Mouse (Mus musculus) midbrain, embryonic 14.5 days (tissue): ENCODE measurements around the gene Dck. TPM values are rescaled to one million over a fixed set of nuclear protein-coding genes. Genes with fewer than 3 reads are reported as not detected.
A peak's percentile ranks its signal among the peaks of the same experiment; 100 is the strongest.

ENCODE experiments used
- ATAC-seq: fragments of 200-750 bp; cut with Nextera tagmentation; 2 replicates; pipeline ENCODE4 v1.8.0; 2017; ENCODE audit warnings: moderate number of reproducible peaks, moderate library complexity; ENCODE audit not compliant: low FRiP score, low TSS enrichment
- DNase-seq: peaks from one replicate; pipeline ENCODE4 v3.0.0-alpha.2; 2015
- H3K27ac ChIP-seq: fragments of 300-500 bp; sonication (generic); replicated peaks from 2 replicates; pipeline ENCODE4 v1.5.1; 2014; ENCODE audit warnings: mild to moderate bottlenecking, low read depth, low read length, moderate library complexity
- H3K27me3 ChIP-seq: fragments of 300-500 bp; sonication (generic); 2 replicates; pipeline ENCODE4 v1.6.1; 2014; ENCODE audit warnings: low read length, control low read depth, mixed read lengths; ENCODE audit not compliant: control insufficient read depth, insufficient read depth
- H3K36me3 ChIP-seq: fragments of 300-500 bp; sonication (generic); 2 replicates; pipeline ENCODE4 v1.6.1; 2014; ENCODE audit warnings: low read length, control low read depth; ENCODE audit not compliant: control insufficient read depth, insufficient read depth
- H3K4me1 ChIP-seq: fragments of 300-500 bp; sonication (generic); 2 replicates; pipeline ENCODE4 v1.6.1; 2014; ENCODE audit warnings: mild to moderate bottlenecking, antibody characterized with exemption, low read length, control low read depth; ENCODE audit not compliant: control insufficient read depth, insufficient read depth
- H3K4me2 ChIP-seq: fragments of 300-500 bp; sonication (generic); 2 replicates; pipeline ENCODE4 v1.6.1; 2014; ENCODE audit warnings: mild to moderate bottlenecking, low read length, moderate library complexity
- H3K4me3 ChIP-seq: fragments of 300-500 bp; sonication (generic); replicated peaks from 2 replicates; pipeline ENCODE4 v1.5.1; 2014; ENCODE audit warnings: low read depth, low read length
- H3K9ac ChIP-seq: fragments of 300-500 bp; sonication (generic); replicated peaks from 2 replicates; pipeline ENCODE4 v1.6.1; 2014; ENCODE audit warnings: mild to moderate bottlenecking, low read length, moderate library complexity
- H3K9me3 ChIP-seq: fragments of 300-500 bp; sonication (generic); 2 replicates; pipeline ENCODE4 v1.6.1; 2016; ENCODE audit warnings: low read length, control low read depth, mixed read lengths; ENCODE audit not compliant: control insufficient read depth
- WGBS: fragments of 180-500 bp; shearing (Covaris S2); extraction: QIAGEN DNeasy Blood & Tissue Kit; methylation state at CpG from one replicate; pipeline ENCODE4 v1.1.7; 2014; 5-methylcytosine and 5-hydroxymethylcytosine counted together
- polyA plus RNA-seq: library from polyadenylated mRNA; unstranded; fragments of >200 nt; fragmentation: Nextera tagmentation; extraction: Ambion mirVana; gene quantifications from 2 replicates; pipeline ENCODE4 v1.2.1, GENCODE M21; 2014

Gene Dck
- polyA plus RNA-seq, 1 experiment from 2014 or later = 67.5 TPM

- H3K4me2 ChIP-seq = no peak overlapping the region
- H3K9ac ChIP-seq = no peak overlapping the region
- ATAC-seq = no peak
- H3K27ac ChIP-seq = no peak overlapping the region
- H3K36me3 ChIP-seq = no peaks in the 10 kb centered on the region
- 93% methylated on average over 6 of the region's 6 CpGs for WGBS
- H3K27me3 ChIP-seq = no peaks in the 10 kb centered on the region
- H3K4me3 ChIP-seq = no peak overlapping the region
- DNase-seq = no peak
- H3K4me1 ChIP-seq = no peaks in the 10 kb centered on the region
- H3K9me3 ChIP-seq = no peaks in the 10 kb centered on the region
These were observed 32.3 kb downstream of the Dck start for GRCm38 (mm10) chr5:88797121-88797520.

- Histone ChIP-seq H3K9ac (no peak overlapping the region), H3K4me2 (no peak overlapping the region), H3K27me3 (no peaks in the 10 kb centered on the region), H3K27ac (no peak overlapping the region), H3K4me1 (no peaks in the 10 kb centered on the region), H3K36me3 (no peaks in the 10 kb centered on the region), H3K4me3 (no peak overlapping the region), H3K9me3 (no peaks in the 10 kb centered on the region)
- WGBS = 97% methylated on average over 4 of the region's 4 CpGs
- no peak for ATAC-seq
- no peak for DNase-seq
These were observed 40.8 kb downstream of the Dck start for GRCm38 (mm10) chr5:88805616-88806015.

DNA sequence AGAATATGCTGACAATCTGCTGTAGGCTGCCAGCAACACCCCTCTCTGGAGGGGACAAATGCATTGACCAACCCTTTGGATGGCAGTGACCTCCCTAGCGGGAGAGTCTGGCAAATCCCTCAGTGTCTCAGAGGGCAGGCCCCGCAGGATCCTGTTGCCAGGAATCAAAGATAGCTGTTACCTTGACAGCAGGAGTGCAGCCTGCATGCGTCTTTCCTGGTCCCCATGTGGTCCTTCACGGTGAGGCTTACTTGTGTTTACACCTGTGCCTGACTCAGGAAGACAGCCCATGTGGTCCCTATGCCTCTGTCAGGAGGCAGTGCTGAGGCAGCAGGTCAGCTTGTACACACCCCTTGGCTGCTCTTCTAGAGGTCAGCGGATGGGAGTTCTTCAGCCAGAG lies 41.5 kb downstream of the Dck start:
- WGBS = 17% methylated on average over 5 of the region's 5 CpGs
- H3K36me3 ChIP-seq = no peaks in the 10 kb centered on the region
- H3K4me1 ChIP-seq = no peaks in the 10 kb centered on the region
- H3K9ac ChIP-seq = no peak overlapping the region
- H3K4me2 ChIP-seq = no peak overlapping the region
- DNase-seq (no peak), ATAC-seq (no peak)
- no peaks in the 10 kb centered on the region for H3K27me3 ChIP-seq
- no peak overlapping the region for H3K4me3 ChIP-seq
- no peaks in the 10 kb centered on the region for H3K9me3 ChIP-seq
- H3K27ac ChIP-seq = no peak overlapping the region

DNA sequence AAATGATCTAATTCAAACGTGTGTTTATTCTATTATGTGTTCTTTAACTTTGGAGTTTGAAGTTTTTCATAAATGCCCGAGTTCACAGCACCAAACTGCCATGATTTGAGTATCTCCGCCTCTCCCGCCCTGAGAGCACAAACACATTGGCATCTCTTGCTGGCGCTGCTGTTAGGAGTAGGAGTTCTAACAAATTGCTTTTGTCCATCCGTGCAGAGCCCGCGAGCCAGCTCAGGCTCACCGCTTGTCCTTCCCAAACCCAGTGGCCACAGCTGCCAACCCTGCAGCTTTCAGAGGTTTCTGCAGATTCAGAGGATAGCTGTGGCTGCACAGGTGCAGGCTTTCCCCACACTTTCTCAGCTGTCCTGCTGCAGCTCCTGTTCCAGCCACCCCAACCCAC lies 42.5 kb downstream of the Dck start:
- 35% methylated on average over 9 of the region's 9 CpGs for WGBS
- no peak for ATAC-seq

GRCm38 (mm10) chr5:88813188-88813587 lies 48.4 kb downstream of the Dck start:
- no peak for ATAC-seq
- WGBS = 87% methylated on average over 2 of the region's 2 CpGs

More for the DNA sequence above, 42.5 kb downstream of the Dck start:
- Histone ChIP-seq H3K4me1 (no peaks in the 10 kb centered on the region), H3K4me2 (no peak overlapping the region), H3K36me3 (no peaks in the 10 kb centered on the region), H3K4me3 (no peak overlapping the region), H3K27ac (no peak overlapping the region), H3K9ac (no peak overlapping the region), H3K27me3 (no peaks in the 10 kb centered on the region), H3K9me3 (no peaks in the 10 kb centered on the region)
- DNase-seq = no peak

GRCm38 (mm10) chr5:88814552-88814951 lies 49.8 kb downstream of the Dck start:
- H3K4me1 ChIP-seq = no peaks in the 10 kb centered on the region
- WGBS = 81% methylated on average over 4 of the region's 4 CpGs
- no peak overlapping the region for H3K27ac ChIP-seq
- no peaks in the 10 kb centered on the region for H3K9me3 ChIP-seq
- no peak overlapping the region for H3K9ac ChIP-seq
- no peak overlapping the region for H3K4me2 ChIP-seq
- DNase-seq (no peak), ATAC-seq (no peak)
- no peaks in the 10 kb centered on the region for H3K36me3 ChIP-seq
- no peak overlapping the region for H3K4me3 ChIP-seq
- H3K27me3 ChIP-seq = no peaks in the 10 kb centered on the region

More at GRCm38 (mm10) chr5:88813188-88813587, 48.4 kb downstream of the Dck start:
- Histone ChIP-seq H3K4me2 (no peak overlapping the region), H3K4me3 (no peak overlapping the region), H3K4me1 (no peaks in the 10 kb centered on the region), H3K36me3 (no peaks in the 10 kb centered on the region), H3K9me3 (no peaks in the 10 kb centered on the region), H3K27me3 (no peaks in the 10 kb centered on the region), H3K9ac (no peak overlapping the region), H3K27ac (no peak overlapping the region)
- no peak for DNase-seq

DNA sequence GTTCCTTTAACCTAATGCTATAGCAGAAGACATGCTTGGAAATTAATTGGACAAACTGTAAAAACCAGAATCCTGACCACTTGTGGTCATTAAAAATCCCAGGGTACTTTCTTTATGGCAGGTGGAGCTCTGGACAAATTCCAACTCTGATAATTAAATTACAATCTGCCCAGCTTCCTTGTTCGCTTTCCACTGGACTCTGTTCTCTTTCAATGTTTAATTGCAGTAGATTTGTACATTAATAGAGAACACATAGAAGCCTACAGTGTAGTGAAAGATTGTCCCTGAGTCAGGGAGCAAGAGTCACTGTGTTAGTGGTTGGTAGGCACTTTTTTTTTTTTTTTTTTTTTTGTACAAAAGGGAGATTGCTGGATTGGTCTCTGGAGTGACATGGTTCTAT lies 56.7 kb downstream of the Dck start:
- Histone ChIP-seq H3K9ac (no peak overlapping the region), H3K4me1 (no peaks in the 10 kb centered on the region), H3K27ac (no peak overlapping the region), H3K4me3 (no peak overlapping the region), H3K36me3 (no peaks in the 10 kb centered on the region), H3K9me3 (no peaks in the 10 kb centered on the region), H3K4me2 (no peak overlapping the region), H3K27me3 (no peaks in the 10 kb centered on the region)
- 82% methylated on average over 1 of the region's 1 CpGs for WGBS
- DNase-seq (no peak), ATAC-seq (no peak)

- 0 out of 2 replicates have a peak overlapping the region, but pooled peaks have one; percentile 19 for H3K4me2 ChIP-seq
- H3K9me3 ChIP-seq = no peaks in the 10 kb centered on the region
- no peaks in the 10 kb centered on the region for H3K27me3 ChIP-seq
- no peak overlapping the region for H3K9ac ChIP-seq
- H3K36me3 ChIP-seq = no peaks in the 10 kb centered on the region
- no peaks in the 10 kb centered on the region for H3K4me1 ChIP-seq
- 59% methylated on average over 10 of the region's 10 CpGs for WGBS
- H3K4me3 ChIP-seq = no peak overlapping the region
- no peak overlapping the region for H3K27ac ChIP-seq
- DNase-seq = peak; percentile 24
- no peak for ATAC-seq
These were observed 60.0 kb downstream of the Dck start for GRCm38 (mm10) chr5:88824838-88825237.

DNA sequence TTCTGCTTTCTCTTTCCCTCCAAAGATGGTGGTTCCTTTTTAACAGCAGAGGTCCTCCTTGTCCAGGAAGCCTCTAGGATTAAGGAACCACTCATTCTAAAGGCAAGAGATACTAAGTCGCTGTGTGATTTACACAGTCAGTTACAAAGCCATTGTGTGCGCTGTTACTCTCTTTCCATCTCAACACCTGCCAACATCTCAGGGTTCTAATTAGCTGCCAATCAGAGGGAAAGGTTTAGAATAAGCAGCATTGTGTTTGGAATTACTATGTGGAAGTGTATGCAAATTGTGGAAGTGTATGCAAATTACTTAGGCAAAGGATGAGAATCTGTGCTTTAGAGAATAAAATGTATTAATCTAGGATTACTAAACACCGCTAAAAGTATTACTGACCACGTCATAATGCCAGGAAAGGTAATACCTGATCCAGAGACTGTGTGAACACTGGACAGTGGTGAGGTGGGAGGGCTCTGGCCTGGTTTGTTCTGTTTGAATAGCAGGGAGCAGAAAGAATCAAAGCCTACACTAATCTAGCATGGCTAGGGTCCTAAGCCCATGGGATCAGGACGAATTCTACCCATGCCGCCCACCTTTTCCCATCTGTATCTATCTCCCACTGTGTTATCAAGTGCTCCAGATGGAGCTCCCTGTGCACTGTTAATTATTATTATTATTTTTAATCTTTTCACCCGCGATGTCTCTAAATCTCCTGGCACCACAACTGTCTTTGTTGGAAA lies 65.2 kb downstream of the Dck start:
- H3K9ac ChIP-seq = no peak overlapping the region
- no peak overlapping the region for H3K27ac ChIP-seq
- H3K4me3 ChIP-seq = no peak overlapping the region
- 50% methylated on average over 8 of the region's 8 CpGs for WGBS
- peak; percentile 21 for DNase-seq
- H3K4me1 ChIP-seq = no peaks in the 10 kb centered on the region
- no peaks in the 10 kb centered on the region for H3K9me3 ChIP-seq
- H3K27me3 ChIP-seq = no peaks in the 10 kb centered on the region
- no peak overlapping the region for H3K4me2 ChIP-seq
- no peaks in the 10 kb centered on the region for H3K36me3 ChIP-seq
- ATAC-seq = peak; percentile 64; the same call in 1 of the 2 replicates
